Mouse (Mus musculus): ENCODE results near the gene Foxn3. TPM values are rescaled to one million over a fixed set of nuclear protein-coding genes. Genes with fewer than 3 reads are reported as not detected.

Foxn3 gene
- polyA plus RNA-seq, 1 experiment from 2014 or later = 51.9 TPM

GRCm38 (mm10) chr12:99215521-99216255, 347.7 kb downstream of the Foxn3 start:
- H3K36me3 ChIP-seq = no peaks in the 10 kb centered on the region
- peak overlapping the region; percentile 67 for H3K9ac ChIP-seq
- H3K27me3 ChIP-seq (replicated peaks) = no peaks in the 10 kb centered on the region
- H3K4me3 ChIP-seq = no peak overlapping the region
- WGBS = 67% methylated on average over 11 of the region's 11 CpGs
- H3K9me3 ChIP-seq = no peaks in the 10 kb centered on the region
- H3K27ac ChIP-seq (replicated peaks) = peak overlapping the region; percentile 85
- peak overlapping the region; percentile 35 for H3K4me2 ChIP-seq
- H3K4me1 ChIP-seq = peaks cover 79% of the 10 kb centered on the region
- ATAC-seq (ENCODE audit: extremely low read depth, insufficient number of reproducible peaks, low FRiP score, low TSS enrichment) = no peak; the same call in 1 of the 2 replicates

- no peak overlapping the region for H3K9ac ChIP-seq
- H3K4me2 ChIP-seq = no peak overlapping the region
- no peaks in the 10 kb centered on the region for H3K27me3 ChIP-seq (replicated peaks)
- no peak overlapping the region for H3K4me3 ChIP-seq
- no peaks in the 10 kb centered on the region for H3K9me3 ChIP-seq
- peaks cover 5% of the 10 kb centered on the region; the same call in 1 of the 2 replicates for H3K36me3 ChIP-seq
- no peak for ATAC-seq (ENCODE audit: extremely low read depth, insufficient number of reproducible peaks, low FRiP score, low TSS enrichment)
- peaks cover 74% of the 10 kb centered on the region for H3K4me1 ChIP-seq
- peak overlapping the region; percentile 85 for H3K27ac ChIP-seq (replicated peaks)
- 55% methylated on average over 5 of the region's 5 CpGs for WGBS
Measured at GRCm38 (mm10) chr12:99214098-99214497, 349.3 kb downstream of the Foxn3 start.

- Histone ChIP-seq H3K27ac (replicated peaks) (peak overlapping the region; percentile 85), H3K4me1 (peaks cover 70% of the 10 kb centered on the region)
Measured at GRCm38 (mm10) chr12:99213218-99213617, 350.2 kb downstream of the Foxn3 start.

GRCm38 (mm10) chr12:99209801-99210200, 353.6 kb downstream of the Foxn3 start:
- ATAC-seq (ENCODE audit: extremely low read depth, insufficient number of reproducible peaks, low FRiP score, low TSS enrichment) = no peak
- Histone ChIP-seq H3K4me2 (no peak overlapping the region), H3K4me3 (no peak overlapping the region), H3K27ac (replicated peaks) (no peak overlapping the region), H3K9ac (no peak overlapping the region), H3K36me3 (peaks cover 18% of the 10 kb centered on the region), H3K27me3 (replicated peaks) (no peaks in the 10 kb centered on the region), H3K9me3 (no peaks in the 10 kb centered on the region), H3K4me1 (peaks cover 38% of the 10 kb centered on the region)
- 84% methylated on average over 8 of the region's 8 CpGs for WGBS

More at GRCm38 (mm10) chr12:99213218-99213617, 350.2 kb downstream of the Foxn3 start:
- H3K4me2 ChIP-seq = no peak overlapping the region
- H3K9me3 ChIP-seq = no peaks in the 10 kb centered on the region
- ATAC-seq (ENCODE audit: extremely low read depth, insufficient number of reproducible peaks, low FRiP score, low TSS enrichment) = no peak
- peaks cover 14% of the 10 kb centered on the region for H3K36me3 ChIP-seq
- no peak overlapping the region for H3K9ac ChIP-seq
- WGBS = 67% methylated on average over 12 of the region's 12 CpGs
- H3K27me3 ChIP-seq (replicated peaks) = no peaks in the 10 kb centered on the region
- H3K4me3 ChIP-seq = no peak overlapping the region

DNA sequence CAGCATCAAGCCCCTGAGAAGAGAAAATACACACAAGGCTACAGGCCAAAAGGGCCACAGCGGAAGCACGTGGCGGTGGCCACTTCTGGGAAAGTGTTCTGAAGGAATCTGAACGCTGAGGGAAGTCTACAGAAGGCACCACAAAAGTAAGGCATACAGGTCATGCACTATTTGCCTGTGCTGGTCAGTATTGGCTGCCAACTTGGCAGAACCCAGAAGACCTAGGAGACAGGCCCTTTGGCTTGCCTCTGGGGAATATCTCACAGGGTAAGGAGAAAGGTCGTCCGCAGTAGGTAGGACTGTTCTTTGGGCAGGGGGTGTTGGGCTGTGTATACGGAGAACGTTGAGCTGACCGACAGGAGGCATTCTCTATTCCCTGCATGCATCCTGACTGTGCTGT, 355.1 kb downstream of the Foxn3 start:
- Histone ChIP-seq H3K9ac (no peak overlapping the region), H3K4me3 (no peak overlapping the region), H3K27ac (replicated peaks) (no peak overlapping the region), H3K27me3 (replicated peaks) (no peaks in the 10 kb centered on the region), H3K36me3 (peaks cover 25% of the 10 kb centered on the region), H3K4me2 (no peak overlapping the region), H3K4me1 (peaks cover 22% of the 10 kb centered on the region), H3K9me3 (no peaks in the 10 kb centered on the region)
- no peak for ATAC-seq (ENCODE audit: extremely low read depth, insufficient number of reproducible peaks, low FRiP score, low TSS enrichment)
- 77% methylated on average over 9 of the region's 9 CpGs for WGBS

DNA sequence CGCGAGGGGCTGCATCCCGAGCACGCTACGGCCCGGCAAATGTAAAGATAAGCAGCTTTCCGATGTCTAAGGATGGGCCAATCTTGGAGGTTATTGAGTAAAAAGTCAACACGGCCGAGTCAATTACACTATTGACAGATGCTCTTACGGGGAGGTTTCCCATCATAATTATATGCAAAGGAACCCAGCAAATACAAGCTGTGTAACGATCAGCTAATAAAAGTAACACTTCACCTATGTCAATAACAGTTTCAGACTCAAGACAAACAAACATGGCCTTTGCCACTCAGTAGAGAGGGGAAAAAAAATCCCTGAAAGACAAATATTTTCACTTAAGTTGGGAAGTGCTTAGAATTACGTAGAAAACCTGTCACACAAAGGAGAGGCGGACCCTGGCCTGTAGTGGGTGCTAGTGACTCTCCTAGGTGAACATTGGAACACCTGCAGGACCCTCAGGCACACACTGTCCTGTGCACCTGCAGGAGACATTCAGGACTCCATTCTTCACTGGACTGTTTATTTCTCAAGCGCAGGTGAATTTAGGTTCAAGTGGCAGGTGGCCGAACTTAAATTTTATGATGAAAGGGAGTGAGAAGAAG, 356.3 kb downstream of the Foxn3 start:
- Histone ChIP-seq H3K27me3 (replicated peaks) (no peaks in the 10 kb centered on the region), H3K4me2 (no peak overlapping the region), H3K27ac (replicated peaks) (no peak overlapping the region), H3K36me3 (peaks cover 27% of the 10 kb centered on the region), H3K9ac (no peak overlapping the region), H3K9me3 (no peaks in the 10 kb centered on the region), H3K4me3 (no peak overlapping the region), H3K4me1 (peaks cover 11% of the 10 kb centered on the region)
- WGBS = 83% methylated on average over 15 of the region's 15 CpGs
- ATAC-seq (ENCODE audit: extremely low read depth, insufficient number of reproducible peaks, low FRiP score, low TSS enrichment) = no peak

DNA sequence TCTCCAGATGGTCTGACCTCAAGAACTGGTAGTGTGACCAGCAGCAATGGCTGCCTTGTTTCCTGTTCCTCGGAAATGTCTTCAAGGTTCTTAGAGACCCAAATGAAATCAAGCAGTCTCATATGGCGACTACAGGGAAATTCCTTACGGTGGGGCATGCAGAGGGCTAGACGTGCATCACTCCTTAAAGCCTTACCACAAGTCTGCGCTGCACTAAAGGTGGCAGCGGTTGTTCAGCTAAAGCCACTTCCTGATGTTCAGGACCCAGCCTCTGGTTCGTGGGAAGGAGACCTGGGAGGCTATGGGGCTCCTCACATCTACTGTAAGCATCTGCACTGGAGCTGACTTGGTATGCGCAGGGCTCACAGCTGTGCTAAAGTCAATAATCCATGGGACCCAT, 357.6 kb downstream of the Foxn3 start:
- Histone ChIP-seq H3K9me3 (no peaks in the 10 kb centered on the region), H3K4me1 (peaks cover 11% of the 10 kb centered on the region), H3K27me3 (replicated peaks) (no peaks in the 10 kb centered on the region), H3K36me3 (peaks cover 27% of the 10 kb centered on the region), H3K4me3 (no peak overlapping the region), H3K9ac (no peak overlapping the region), H3K27ac (replicated peaks) (no peak overlapping the region), H3K4me2 (no peak overlapping the region)
- ATAC-seq (ENCODE audit: extremely low read depth, insufficient number of reproducible peaks, low FRiP score, low TSS enrichment) = no peak
- 88% methylated on average over 8 of the region's 8 CpGs for WGBS

DNA sequence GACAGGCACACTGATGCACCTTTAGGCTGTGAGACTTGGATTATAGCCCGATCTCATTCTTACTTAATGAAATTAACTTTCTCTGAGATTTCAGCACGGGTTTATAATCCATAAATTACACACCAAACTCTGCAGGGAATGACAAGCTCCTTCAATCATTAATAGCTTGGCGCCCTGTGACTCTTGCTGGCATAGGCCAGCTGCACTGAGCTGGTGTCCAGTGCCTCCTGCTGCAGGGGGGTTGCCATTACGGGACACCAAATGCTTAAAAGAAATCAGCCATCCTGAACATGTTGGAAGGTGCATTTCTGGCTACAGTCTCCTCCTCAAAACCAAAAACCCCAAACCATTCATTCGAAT, 364.3 kb downstream of the Foxn3 start:
- ATAC-seq (ENCODE audit: extremely low read depth, insufficient number of reproducible peaks, low FRiP score, low TSS enrichment) = no peak
- WGBS = 82% methylated on average over 5 of the region's 5 CpGs
- H3K4me2 ChIP-seq = no peak overlapping the region

DNA sequence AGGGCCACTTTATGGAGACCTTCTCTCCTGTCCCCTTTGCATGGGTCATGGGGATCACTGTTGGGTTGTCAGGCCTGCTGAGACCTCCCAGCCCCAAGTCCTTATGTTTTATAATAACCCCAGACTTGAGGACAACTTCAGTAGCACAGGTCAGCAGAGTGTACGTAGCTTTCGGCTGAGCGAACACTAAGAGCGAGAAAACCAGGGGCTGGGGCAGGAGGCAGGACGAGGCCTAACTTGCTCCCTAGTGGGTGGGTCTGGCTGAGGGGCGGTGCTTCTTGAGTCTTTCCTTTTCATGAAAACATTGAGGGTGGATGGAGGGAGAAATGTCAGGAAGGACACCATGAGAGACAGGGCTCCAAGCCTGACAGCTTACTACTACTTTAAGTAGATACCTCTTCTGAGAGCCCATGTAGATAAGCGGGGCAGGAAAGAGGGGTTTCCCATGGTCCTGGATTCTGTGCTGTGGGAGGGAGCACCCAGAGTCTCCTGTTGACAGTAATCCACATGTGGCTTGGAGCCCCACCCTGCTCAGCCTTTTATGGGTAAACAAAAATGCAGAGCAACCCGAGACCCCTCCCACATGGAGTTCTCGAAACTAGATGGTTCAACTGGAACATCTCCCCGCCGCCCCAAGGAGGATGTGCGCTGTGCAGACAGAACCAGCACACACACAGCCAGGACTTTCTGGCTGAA, 364.8 kb downstream of the Foxn3 start:
- 75% methylated on average over 12 of the region's 12 CpGs for WGBS
- no peaks in the 10 kb centered on the region for H3K27me3 ChIP-seq (replicated peaks)
- ATAC-seq (ENCODE audit: extremely low read depth, insufficient number of reproducible peaks, low FRiP score, low TSS enrichment) = no peak
- peaks cover 17% of the 10 kb centered on the region; the same call in 1 of the 2 replicates for H3K4me1 ChIP-seq
- H3K9ac ChIP-seq = no peak overlapping the region
- H3K27ac ChIP-seq (replicated peaks) = no peak overlapping the region
- peaks cover 18% of the 10 kb centered on the region for H3K36me3 ChIP-seq
- no peaks in the 10 kb centered on the region for H3K9me3 ChIP-seq
- no peak overlapping the region for H3K4me2 ChIP-seq
- no peak overlapping the region for H3K4me3 ChIP-seq

More for the DNA sequence above, 364.3 kb downstream of the Foxn3 start:
- Histone ChIP-seq H3K4me1 (peaks cover 17% of the 10 kb centered on the region; the same call in 1 of the 2 replicates), H3K4me3 (no peak overlapping the region), H3K27me3 (replicated peaks) (no peaks in the 10 kb centered on the region), H3K36me3 (peaks cover 18% of the 10 kb centered on the region), H3K27ac (replicated peaks) (no peak overlapping the region), H3K9ac (no peak overlapping the region), H3K9me3 (no peaks in the 10 kb centered on the region)

- Histone ChIP-seq H3K9me3 (no peaks in the 10 kb centered on the region), H3K4me1 (peaks cover 17% of the 10 kb centered on the region; the same call in 1 of the 2 replicates), H3K27me3 (replicated peaks) (no peaks in the 10 kb centered on the region), H3K4me2 (no peak overlapping the region), H3K4me3 (no peak overlapping the region), H3K36me3 (peaks cover 15% of the 10 kb centered on the region), H3K27ac (replicated peaks) (no peak overlapping the region), H3K9ac (no peak overlapping the region)
- 86% methylated on average over 7 of the region's 7 CpGs for WGBS
- ATAC-seq (ENCODE audit: extremely low read depth, insufficient number of reproducible peaks, low FRiP score, low TSS enrichment) = no peak
Measured at GRCm38 (mm10) chr12:99197031-99197430, 366.4 kb downstream of the Foxn3 start.

DNA sequence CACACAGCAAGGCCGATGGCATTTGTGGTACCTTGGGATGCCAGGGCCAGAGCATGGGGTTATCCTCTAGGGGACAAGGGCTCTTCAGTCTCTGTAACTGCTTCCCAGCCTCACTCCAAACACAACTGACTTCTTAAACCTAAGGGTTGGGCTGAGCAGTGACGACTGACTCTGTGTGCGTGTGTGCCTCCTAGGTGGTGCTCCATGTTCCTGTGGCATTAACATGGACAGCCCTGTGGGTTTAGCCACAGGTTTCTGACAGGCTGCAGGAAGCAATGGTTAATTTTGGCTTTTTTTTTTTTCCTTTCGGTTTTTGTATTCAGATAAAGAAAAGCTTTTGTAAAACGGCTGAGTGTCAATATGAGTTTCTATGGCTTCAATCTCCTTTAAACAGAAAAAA, 367.7 kb downstream of the Foxn3 start:
- WGBS = 85% methylated on average over 5 of the region's 5 CpGs
- Histone ChIP-seq H3K9ac (no peak overlapping the region), H3K4me3 (no peak overlapping the region), H3K4me1 (peaks cover 15% of the 10 kb centered on the region; the same call in 1 of the 2 replicates), H3K36me3 (peaks cover 20% of the 10 kb centered on the region), H3K27me3 (replicated peaks) (no peaks in the 10 kb centered on the region), H3K9me3 (no peaks in the 10 kb centered on the region), H3K4me2 (no peak overlapping the region), H3K27ac (replicated peaks) (no peak overlapping the region)
- ATAC-seq (ENCODE audit: extremely low read depth, insufficient number of reproducible peaks, low FRiP score, low TSS enrichment) = no peak
